Mouse (Mus musculus) heart, postnatal 0 days (tissue): ENCODE data around the gene Wsb1.

Source experiments
- CTCF ChIP-seq: IDR thresholded peaks from 2 replicates; pipeline ENCODE4 v1.5.1; 2016; ENCODE audit warnings: antibody characterized with exemption, control low read depth, low read depth
- EP300 ChIP-seq: IDR thresholded peaks from 2 replicates; pipeline ENCODE4 v1.6.1; 2016; ENCODE audit warnings: antibody characterized with exemption, low read depth

GRCm38 (mm10) chr11:79273039-79273438, 18.6 kb upstream of the Wsb1 start:
- TF ChIP-seq CTCF (no peak), EP300 (no peak)
